Mouse (Mus musculus): ENCODE measurements at regions not wholly inside any gene's neighbourhood (a gene's known extent, or its start where the extent isn't known, plus 50 kb on each side); places are given as distances from the start of the nearest gene placed in this dataset.
A peak's percentile ranks its signal among the peaks of the same experiment; 100 is the strongest.
"Not testable (repeated sequence)": the region's sequence is repeated elsewhere in the genome, so short reads cannot be mapped to it uniquely, and the experiment has no call there.

- no peak for DNase-seq
Measured at GRCm38 (mm10) chr14:104410730-104411129, 57.1 kb downstream of the Pou4f1 start.

- DNase-seq = no peak
Measured at GRCm38 (mm10) chr14:104410292-104410691, 57.5 kb downstream of the Pou4f1 start.

- DNase-seq = no peak
Measured at GRCm38 (mm10) chr14:104406062-104406461, 61.7 kb downstream of the Pou4f1 start.

- no peak for DNase-seq
Measured at GRCm38 (mm10) chr14:104389297-104390071, 78.3 kb downstream of the Pou4f1 start.

GRCm38 (mm10) chr14:104388879-104389278 is 78.9 kb downstream of the Pou4f1 start:
- DNase-seq = no peak

GRCm38 (mm10) chr14:104380986-104381385 is 86.8 kb downstream of the Pou4f1 start:
- DNase-seq = peak; percentile 27

GRCm38 (mm10) chr14:104372776-104373175 is 95.0 kb downstream of the Pou4f1 start:
- DNase-seq = no peak

- DNase-seq = peak; percentile 89
Measured at GRCm38 (mm10) chr14:104356636-104357035, 111.2 kb downstream of the Pou4f1 start.

GRCm38 (mm10) chr14:104336783-104337182 is 131.0 kb downstream of the Pou4f1 start:
- DNase-seq = not testable (repeated sequence)

GRCm38 (mm10) chr14:104326089-104326488 is 141.7 kb downstream of the Pou4f1 start:
- DNase-seq = peak; percentile 30

GRCm38 (mm10) chr14:104300141-104300540 is 167.7 kb downstream of the Pou4f1 start:
- DNase-seq = peak; percentile 68

- no peak for DNase-seq
Measured at GRCm38 (mm10) chr14:104298312-104298711, 169.5 kb downstream of the Pou4f1 start.

- peak; percentile 95 for DNase-seq
Measured at GRCm38 (mm10) chr14:104297316-104298311, 170.2 kb downstream of the Pou4f1 start.

- no peak for DNase-seq
Measured at GRCm38 (mm10) chr14:104293814-104294213, 174.0 kb downstream of the Pou4f1 start.

GRCm38 (mm10) chr14:104293147-104293546 is 174.7 kb downstream of the Pou4f1 start:
- no peak for DNase-seq

GRCm38 (mm10) chr14:104280353-104280752 is 187.4 kb downstream of the Pou4f1 start:
- DNase-seq = no peak

- DNase-seq = no peak
Measured at GRCm38 (mm10) chr14:104279890-104280289, 187.9 kb downstream of the Pou4f1 start.

GRCm38 (mm10) chr14:104274752-104275151 is 193.0 kb downstream of the Pou4f1 start:
- DNase-seq = no peak

- peak; percentile 74 for DNase-seq
Measured at GRCm38 (mm10) chr14:104264919-104265764, 202.7 kb downstream of the Pou4f1 start.

GRCm38 (mm10) chr14:104216965-104217364 is 250.8 kb downstream of the Pou4f1 start:
- no peak for DNase-seq

- no peak for DNase-seq
Measured at GRCm38 (mm10) chr14:104210719-104211118, 257.1 kb downstream of the Pou4f1 start.

- no peak for DNase-seq
Measured at GRCm38 (mm10) chr14:104208855-104209254, 258.9 kb downstream of the Pou4f1 start.
